Mouse (Mus musculus) kidney, adult 8-10 months (tissue): ENCODE results near the gene Dynlt1f.
"Not testable (repeated sequence)": the region's sequence is repeated elsewhere in the genome, so short reads cannot be mapped to it uniquely, and the experiment has no call there.

ENCODE experiments used
- DNase-seq, 2 experiments: peaks; one replicate each; pipeline ENCODE4 v3.0.0; 2022

Dynlt1f gene

GRCm38 (mm10) chr17:6661093-6661816 is 5.6 kb upstream of the Dynlt1f start:
- not testable (repeated sequence) for DNase-seq

GRCm38 (mm10) chr17:6660589-6660988 is 4.9 kb upstream of the Dynlt1f start:
- not testable (repeated sequence) for DNase-seq

GRCm38 (mm10) chr17:6658801-6659200 is 3.1 kb upstream of the Dynlt1f start, which contains the start of gene Sytl3:
Gene Sytl3 (plus strand): TSS chr17:6659093.
- not testable (repeated sequence) for DNase-seq

- not testable (repeated sequence) for DNase-seq
Measured at GRCm38 (mm10) chr17:6656471-6656870, 771 bp upstream of the Dynlt1f start.

GRCm38 (mm10) chr17:6655087-6655511 is 601 bp downstream of the Dynlt1f start:
- peak; percentile 30 to 44 for DNase-seq

GRCm38 (mm10) chr17:6653341-6653946 is 2.3 kb downstream of the Dynlt1f start:
- DNase-seq, result not testable (repeated sequence)

GRCm38 (mm10) chr17:6650904-6651565 is 4.7 kb downstream of the Dynlt1f start:
- not testable (repeated sequence) for DNase-seq

GRCm38 (mm10) chr17:6647452-6647851 is 8.2 kb downstream of the Dynlt1f start:
- DNase-seq, result not testable (repeated sequence)

- DNase-seq, result not testable (repeated sequence)
Measured at GRCm38 (mm10) chr17:6646841-6647240, 8.9 kb downstream of the Dynlt1f start.

- DNase-seq, result not testable (repeated sequence)
Measured at GRCm38 (mm10) chr17:6645668-6646067, 10.0 kb downstream of the Dynlt1f start.

DNA sequence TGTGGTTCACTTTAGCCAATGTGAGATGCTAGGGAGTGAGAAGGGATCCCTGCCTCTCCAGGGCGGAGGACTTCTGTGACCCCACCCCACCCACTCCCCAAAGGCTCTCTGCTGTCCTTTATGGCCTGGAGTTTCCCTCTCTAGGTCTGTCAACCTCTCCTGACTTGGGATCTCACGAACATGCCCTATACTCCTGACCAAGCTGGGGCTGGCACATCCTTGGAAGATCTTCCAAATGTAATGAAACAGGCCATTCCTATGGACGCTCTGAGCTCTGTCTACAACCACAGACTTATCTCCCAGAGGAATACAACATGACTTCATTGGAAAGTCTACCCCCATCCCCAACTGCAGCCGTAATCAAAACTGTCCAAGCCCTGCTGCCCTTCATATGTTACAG is 11.0 kb downstream of the Dynlt1f start:
- DNase-seq, result not testable (repeated sequence)

DNA sequence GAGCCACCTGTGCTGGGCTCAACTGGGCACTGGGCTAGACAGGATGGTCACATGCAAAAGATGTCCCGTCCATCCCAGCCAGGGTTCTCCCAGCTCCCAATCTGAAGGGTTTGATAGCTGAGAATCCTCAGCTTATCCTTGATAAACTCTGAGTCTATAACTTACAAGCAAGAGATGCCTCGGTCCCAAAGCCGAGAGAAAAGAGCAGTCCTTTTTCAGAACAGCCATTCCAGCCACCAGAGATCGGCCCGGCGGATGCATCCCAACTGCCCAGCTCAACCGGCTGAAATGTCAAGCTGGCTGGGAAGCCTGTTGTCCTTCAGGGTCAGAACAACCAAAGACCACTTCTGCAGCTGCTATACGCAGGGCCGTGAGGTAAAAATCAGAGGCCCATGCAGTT is 11.5 kb downstream of the Dynlt1f start:
- not testable (repeated sequence) for DNase-seq

GRCm38 (mm10) chr17:6640771-6641429 is 14.8 kb downstream of the Dynlt1f start:
- DNase-seq, result not testable (repeated sequence)

GRCm38 (mm10) chr17:6640044-6640637 is 15.6 kb downstream of the Dynlt1f start:
- not testable (repeated sequence) for DNase-seq

- not testable (repeated sequence) for DNase-seq
Measured at GRCm38 (mm10) chr17:6639486-6639885, 16.2 kb downstream of the Dynlt1f start.

- not testable (repeated sequence) for DNase-seq
Measured at GRCm38 (mm10) chr17:6638444-6638843, 17.3 kb downstream of the Dynlt1f start.

GRCm38 (mm10) chr17:6637434-6637833 is 18.3 kb downstream of the Dynlt1f start:
- DNase-seq, result not testable (repeated sequence)

- DNase-seq, result no peak
Measured at GRCm38 (mm10) chr17:6636861-6637260, 18.8 kb downstream of the Dynlt1f start.

GRCm38 (mm10) chr17:6635781-6636180 is 19.9 kb downstream of the Dynlt1f start:
- DNase-seq, result not testable (repeated sequence)

- DNase-seq, result not testable (repeated sequence)
Measured at GRCm38 (mm10) chr17:6632850-6633249, 22.9 kb downstream of the Dynlt1f start.

- not testable (repeated sequence) for DNase-seq
Measured at GRCm38 (mm10) chr17:6630398-6630797, 25.3 kb downstream of the Dynlt1f start.

DNA sequence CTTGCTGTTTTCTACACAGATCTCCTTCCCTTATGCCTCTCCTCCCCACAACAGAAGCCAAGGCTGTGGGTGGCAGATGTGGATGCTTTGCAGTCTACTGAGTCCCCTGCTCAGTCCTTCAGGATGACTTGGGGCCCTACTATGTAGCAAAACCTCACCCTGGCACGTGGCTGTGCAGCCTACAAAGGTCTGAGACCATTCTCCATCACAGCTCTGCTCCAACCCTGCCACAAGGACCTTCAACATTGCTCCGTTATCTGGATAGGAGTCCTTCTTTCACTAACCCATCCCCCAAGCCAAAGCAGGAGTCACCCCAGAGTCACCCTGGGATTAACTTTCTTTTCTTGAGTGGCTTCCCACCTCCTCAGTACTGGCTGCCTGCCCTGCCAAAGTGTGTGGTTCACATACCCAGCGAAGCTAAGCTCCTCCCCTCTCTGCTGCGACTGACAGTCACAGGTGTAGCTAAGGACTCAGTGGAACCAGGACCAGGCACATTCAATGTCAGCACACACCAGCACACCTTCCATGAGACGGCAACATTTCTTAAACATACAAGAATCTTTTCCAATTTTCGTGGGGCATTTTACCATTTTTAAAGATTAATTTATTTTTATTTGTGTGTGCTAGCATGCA is 30.7 kb downstream of the Dynlt1f start:
- not testable (repeated sequence) for DNase-seq
